Mouse (Mus musculus): Measurements from ENCODE around the gene Tmem262.

Tmem262 gene

GRCm38 (mm10) chr19:6061021-6061533 is 18.8 kb upstream of the Tmem262 start, which contains the start of gene Znhit2:
TSS of gene Znhit2 (plus strand) at chr19:6061192.
- DNase-seq (ENCODE audit: low read depth, low spot score), result peak; percentile 97

GRCm38 (mm10) chr19:6061641-6062302 is 18.1 kb upstream of the Tmem262 start:
- peak; percentile 78 for DNase-seq (ENCODE audit: low read depth, low spot score)

GRCm38 (mm10) chr19:6062418-6062817 is 17.4 kb upstream of the Tmem262 start:
- no peak for DNase-seq (ENCODE audit: low read depth, low spot score)

- DNase-seq (ENCODE audit: low read depth, low spot score), result no peak
Observed at GRCm38 (mm10) chr19:6063081-6063480, 16.8 kb upstream of the Tmem262 start.

- no peak for DNase-seq (ENCODE audit: low read depth, low spot score)
Observed at GRCm38 (mm10) chr19:6066571-6066970, 13.3 kb upstream of the Tmem262 start.

GRCm38 (mm10) chr19:6067011-6067723 is 12.7 kb upstream of the Tmem262 start:
- peak; percentile 88 for DNase-seq (ENCODE audit: low read depth, low spot score)

GRCm38 (mm10) chr19:6067724-6068415 is 12.0 kb upstream of the Tmem262 start, which contains the start of gene Tm7sf2:
TSS of gene Tm7sf2 (minus strand) at chr19:6068373.
- DNase-seq (ENCODE audit: low read depth, low spot score), result peak; percentile 93

GRCm38 (mm10) chr19:6068951-6069350 is 10.9 kb upstream of the Tmem262 start:
- no peak for DNase-seq (ENCODE audit: low read depth, low spot score)

- DNase-seq (ENCODE audit: low read depth, low spot score), result no peak
Observed at GRCm38 (mm10) chr19:6069851-6070250, 10.0 kb upstream of the Tmem262 start.

GRCm38 (mm10) chr19:6070571-6071250 is 9.1 kb upstream of the Tmem262 start:
- peak; percentile 56 for DNase-seq (ENCODE audit: low read depth, low spot score)

- DNase-seq (ENCODE audit: low read depth, low spot score), result peak; percentile 40
Observed at GRCm38 (mm10) chr19:6071261-6071660, 8.6 kb upstream of the Tmem262 start.

GRCm38 (mm10) chr19:6073889-6074288 is 5.9 kb upstream of the Tmem262 start:
- no peak for DNase-seq (ENCODE audit: low read depth, low spot score)

GRCm38 (mm10) chr19:6076564-6077393 is 3.1 kb upstream of the Tmem262 start, which contains the start of gene Vps51:
TSS of gene Vps51 (minus strand) at chr19:6077231.
- DNase-seq (ENCODE audit: low read depth, low spot score), result peak; percentile 93

GRCm38 (mm10) chr19:6082156-6082555 is 2.3 kb downstream of the Tmem262 start, which contains the start of gene Gm28374:
TSS of gene Gm28374 (minus strand) at chr19:6082256.
- no peak for DNase-seq (ENCODE audit: low read depth, low spot score)

GRCm38 (mm10) chr19:6084478-6085248 is 4.8 kb downstream of the Tmem262 start, which contains the start of the genes Zfpl1 and Cdca5:
TSS of gene Zfpl1 (minus strand) at chr19:6084956.
TSS of gene Cdca5 (plus strand) at chr19:6084983.
- DNase-seq (ENCODE audit: low read depth, low spot score), result peak; percentile 99

- DNase-seq (ENCODE audit: low read depth, low spot score), result peak; percentile 86
Observed at GRCm38 (mm10) chr19:6085417-6085879, 5.6 kb downstream of the Tmem262 start.

- no peak for DNase-seq (ENCODE audit: low read depth, low spot score)
Observed at GRCm38 (mm10) chr19:6088841-6089240, 9.0 kb downstream of the Tmem262 start.

GRCm38 (mm10) chr19:6094119-6094518 is 14.3 kb downstream of the Tmem262 start, which contains the start of gene AC131692.1:
TSS of gene AC131692.1 (plus strand) at chr19:6094419.
- no peak for DNase-seq (ENCODE audit: low read depth, low spot score)

- DNase-seq (ENCODE audit: low read depth, low spot score), result no peak
Observed at GRCm38 (mm10) chr19:6097847-6098246, 18.0 kb downstream of the Tmem262 start.
